Mouse (Mus musculus): ENCODE measurements around the gene Gm17334. TPM values are rescaled to one million over a fixed set of nuclear protein-coding genes. Genes with fewer than 3 reads are reported as not detected.
A peak's percentile ranks its signal among the peaks of the same experiment; 100 is the strongest.

Gene Gm17334
- polyA plus RNA-seq, 1 experiment from 2014 or later = not detected

- no peak overlapping the region for H3K4me3 ChIP-seq
- H3K36me3 ChIP-seq (replicated peaks) = peaks cover 20% of the 10 kb centered on the region
- no peak for DNase-seq (ENCODE audit: low spot score)
- WGBS = 94% methylated on average over 2 of the region's 2 CpGs
- no peaks in the 10 kb centered on the region for H3K9me3 ChIP-seq
- peaks cover 12% of the 10 kb centered on the region for H3K4me1 ChIP-seq
- 0 out of 2 replicates have a peak, but pooled peaks cover 1% of the 10 kb centered on the region for H3K27me3 ChIP-seq (replicated peaks; ENCODE audit: low read depth, poor library complexity, severe bottlenecking)
- H3K27ac ChIP-seq (replicated peaks) = no peak overlapping the region
These were observed 6.8 kb upstream of the Gm17334 start for GRCm38 (mm10) chr11:53779808-53780207.

- no peak overlapping the region for H3K27ac ChIP-seq (replicated peaks)
- no peak for DNase-seq (ENCODE audit: low spot score)
- H3K4me3 ChIP-seq = no peak overlapping the region
- H3K27me3 ChIP-seq (replicated peaks; ENCODE audit: low read depth, poor library complexity, severe bottlenecking) = 0 out of 2 replicates have a peak, but pooled peaks cover 6% of the 10 kb centered on the region
- no peaks in the 10 kb centered on the region for H3K9me3 ChIP-seq
- peaks cover 34% of the 10 kb centered on the region for H3K36me3 ChIP-seq (replicated peaks)
- peaks cover 6% of the 10 kb centered on the region for H3K4me1 ChIP-seq
- 78% methylated on average over 5 of the region's 5 CpGs for WGBS
These were observed 5.5 kb upstream of the Gm17334 start for GRCm38 (mm10) chr11:53778455-53778854.

- no peak for DNase-seq (ENCODE audit: low spot score)
- H3K27me3 ChIP-seq (replicated peaks; ENCODE audit: low read depth, poor library complexity, severe bottlenecking) = 0 out of 2 replicates have a peak, but pooled peaks cover 8% of the 10 kb centered on the region
- WGBS = 51% methylated on average over 5 of the region's 5 CpGs
- no peak overlapping the region for H3K4me3 ChIP-seq
- peaks cover 34% of the 10 kb centered on the region for H3K36me3 ChIP-seq (replicated peaks)
- H3K9me3 ChIP-seq = no peaks in the 10 kb centered on the region
- no peak overlapping the region for H3K27ac ChIP-seq (replicated peaks)
- H3K4me1 ChIP-seq = peaks cover 6% of the 10 kb centered on the region
These were observed 4.7 kb upstream of the Gm17334 start for GRCm38 (mm10) chr11:53777736-53778135.

GRCm38 (mm10) chr11:53774659-53775255 is 1.8 kb upstream of the Gm17334 start:
- H3K27ac ChIP-seq (replicated peaks) = no peak overlapping the region
- peaks cover 31% of the 10 kb centered on the region for H3K27me3 ChIP-seq (replicated peaks; ENCODE audit: low read depth, poor library complexity, severe bottlenecking)
- no peak for DNase-seq (ENCODE audit: low spot score)
- H3K4me3 ChIP-seq = no peak overlapping the region
- H3K36me3 ChIP-seq (replicated peaks) = peaks cover 34% of the 10 kb centered on the region
- 86% methylated on average over 13 of the region's 13 CpGs for WGBS
- H3K9me3 ChIP-seq = no peaks in the 10 kb centered on the region
- peaks cover 19% of the 10 kb centered on the region for H3K4me1 ChIP-seq

GRCm38 (mm10) chr11:53773641-53774360 is 814 bp upstream of the Gm17334 start:
- H3K36me3 ChIP-seq (replicated peaks) = peaks cover 34% of the 10 kb centered on the region

GRCm38 (mm10) chr11:53772536-53772935 is 451 bp downstream of the Gm17334 start:
- H3K27me3 ChIP-seq (replicated peaks; ENCODE audit: low read depth, poor library complexity, severe bottlenecking) = peaks cover 49% of the 10 kb centered on the region
- H3K27ac ChIP-seq (replicated peaks) = no peak overlapping the region
- no peaks in the 10 kb centered on the region for H3K9me3 ChIP-seq
- no peak overlapping the region for H3K4me3 ChIP-seq
- peaks cover 31% of the 10 kb centered on the region for H3K4me1 ChIP-seq
- 76% methylated on average over 9 of the region's 9 CpGs for WGBS
- no peak for DNase-seq (ENCODE audit: low spot score)
- H3K36me3 ChIP-seq (replicated peaks) = peaks cover 34% of the 10 kb centered on the region

More at GRCm38 (mm10) chr11:53773641-53774360, 814 bp upstream of the Gm17334 start:
- H3K4me1 ChIP-seq = peaks cover 29% of the 10 kb centered on the region
- WGBS = 90% methylated on average over 16 of the region's 16 CpGs
- no peak for DNase-seq (ENCODE audit: low spot score)
- no peak overlapping the region for H3K27ac ChIP-seq (replicated peaks)
- H3K4me3 ChIP-seq = no peak overlapping the region
- peaks cover 41% of the 10 kb centered on the region for H3K27me3 ChIP-seq (replicated peaks; ENCODE audit: low read depth, poor library complexity, severe bottlenecking)
- no peaks in the 10 kb centered on the region for H3K9me3 ChIP-seq

- peaks cover 59% of the 10 kb centered on the region for H3K27me3 ChIP-seq (replicated peaks; ENCODE audit: low read depth, poor library complexity, severe bottlenecking)
- 89% methylated on average over 11 of the region's 11 CpGs for WGBS
- H3K36me3 ChIP-seq (replicated peaks) = peaks cover 25% of the 10 kb centered on the region
- H3K9me3 ChIP-seq = no peaks in the 10 kb centered on the region
- peak overlapping the region; percentile 92 for H3K4me3 ChIP-seq
- no peak overlapping the region for H3K27ac ChIP-seq (replicated peaks)
- H3K4me1 ChIP-seq = peaks cover 31% of the 10 kb centered on the region
- no peak for DNase-seq (ENCODE audit: low spot score)
These were observed 1.8 kb downstream of the Gm17334 start for GRCm38 (mm10) chr11:53771001-53771744.

- peaks cover 68% of the 10 kb centered on the region for H3K27me3 ChIP-seq (replicated peaks; ENCODE audit: low read depth, poor library complexity, severe bottlenecking)
- under 1% methylated on average over 75 of the region's 75 CpGs for WGBS
- peaks cover 18% of the 10 kb centered on the region for H3K36me3 ChIP-seq (replicated peaks)
- peak overlapping the region; percentile 82 for H3K27ac ChIP-seq (replicated peaks)
- peak; percentile 83 for DNase-seq (ENCODE audit: low spot score)
- no peaks in the 10 kb centered on the region for H3K9me3 ChIP-seq
- H3K4me1 ChIP-seq = peaks cover 31% of the 10 kb centered on the region
- peak overlapping the region; percentile 92 for H3K4me3 ChIP-seq
These were observed 2.7 kb downstream of the Gm17334 start for GRCm38 (mm10) chr11:53770125-53770791.

GRCm38 (mm10) chr11:53769760-53770124 is 3.2 kb downstream of the Gm17334 start, which contains the start of gene Irf1:
TSS of gene Irf1 (plus strand) at chr11:53770014.
- Histone ChIP-seq H3K4me3 (peak within 1 kb of the TSS; percentile 92), H3K9me3 (no peaks in the 10 kb centered on the region), H3K4me1 (peaks cover 31% of the 10 kb centered on the region), H3K27me3 (replicated peaks; ENCODE audit: low read depth, poor library complexity, severe bottlenecking) (peaks cover 70% of the 10 kb centered on the region), H3K36me3 (replicated peaks) (peaks cover 13% of the 10 kb centered on the region), H3K27ac (replicated peaks) (peak within 1 kb of the TSS; percentile 82)
- under 1% methylated on average over 40 of the region's 40 CpGs for WGBS
- DNase-seq (ENCODE audit: low spot score) = peak; percentile 93

- H3K4me3 ChIP-seq = peak overlapping the region; percentile 92
- no peaks in the 10 kb centered on the region for H3K9me3 ChIP-seq
- 54% methylated on average over 12 of the region's 12 CpGs for WGBS
- peaks cover 35% of the 10 kb centered on the region for H3K4me1 ChIP-seq
- no peak for DNase-seq (ENCODE audit: low spot score)
- 0 out of 2 replicates have a peak overlapping the region, but pooled peaks have one; percentile 82 for H3K27ac ChIP-seq (replicated peaks)
- H3K27me3 ChIP-seq (replicated peaks; ENCODE audit: low read depth, poor library complexity, severe bottlenecking) = peaks cover 71% of the 10 kb centered on the region
- peaks cover 7% of the 10 kb centered on the region for H3K36me3 ChIP-seq (replicated peaks)
These were observed 3.8 kb downstream of the Gm17334 start for GRCm38 (mm10) chr11:53769185-53769576.

- 71% methylated on average over 13 of the region's 13 CpGs for WGBS
- DNase-seq (ENCODE audit: low spot score) = no peak
- peaks cover 2% of the 10 kb centered on the region; the same call in 1 of the 2 replicates for H3K36me3 ChIP-seq (replicated peaks)
- no peak overlapping the region for H3K27ac ChIP-seq (replicated peaks)
- peaks cover 40% of the 10 kb centered on the region for H3K4me1 ChIP-seq
- peaks cover 77% of the 10 kb centered on the region for H3K27me3 ChIP-seq (replicated peaks; ENCODE audit: low read depth, poor library complexity, severe bottlenecking)
- no peaks in the 10 kb centered on the region for H3K9me3 ChIP-seq
- H3K4me3 ChIP-seq = no peak overlapping the region
These were observed 4.4 kb downstream of the Gm17334 start for GRCm38 (mm10) chr11:53768422-53769184.

Measured in embryonic facial prominence, embryonic 10.5 days (tissue).